Mouse (Mus musculus) midbrain, embryonic 16.5 days (tissue): ENCODE measurements at regions not wholly inside any gene's neighbourhood (a gene's known extent, or its start where the extent isn't known, plus 50 kb on each side); places are given as distances from the start of the nearest gene placed in this dataset.
A peak's percentile ranks its signal among the peaks of the same experiment; 100 is the strongest.

Source experiments
- ATAC-seq: fragments of 200-750 bp; cut with Nextera tagmentation; 2 replicates; pipeline ENCODE4 v1.8.0; 2017; ENCODE audit warnings: moderate TSS enrichment
- H3K27ac ChIP-seq: fragments of 300-500 bp; sonication (generic); 2 replicates; pipeline ENCODE4 v1.5.1; 2014; ENCODE audit warnings: mild to moderate bottlenecking, low read length, mixed read lengths
- H3K27me3 ChIP-seq: fragments of 300-500 bp; sonication (generic); 2 replicates; pipeline ENCODE4 v1.6.1; 2014; ENCODE audit warnings: low read depth, low read length, mixed read lengths; ENCODE audit not compliant: control insufficient read depth, insufficient read depth
- H3K36me3 ChIP-seq: fragments of 300-500 bp; sonication (generic); 2 replicates; pipeline ENCODE4 v1.6.1; 2014; ENCODE audit warnings: mild to moderate bottlenecking, low read length, moderate library complexity, mixed read lengths; ENCODE audit not compliant: control insufficient read depth, insufficient read depth
- H3K4me1 ChIP-seq: fragments of 300-500 bp; sonication (generic); 2 replicates; pipeline ENCODE4 v1.6.1; 2014; ENCODE audit warnings: mild to moderate bottlenecking, low read length, mixed read lengths; ENCODE audit not compliant: control insufficient read depth, insufficient read depth
- H3K4me2 ChIP-seq: fragments of 300-500 bp; sonication (generic); 2 replicates; pipeline ENCODE4 v1.6.1; 2014; ENCODE audit warnings: mild to moderate bottlenecking, low read length, mixed read lengths
- H3K4me3 ChIP-seq: fragments of 300-500 bp; sonication (generic); 2 replicates; pipeline ENCODE4 v1.5.1; 2014; ENCODE audit warnings: low read depth, mild to moderate bottlenecking, low read length, moderate library complexity, mixed read lengths
- H3K9ac ChIP-seq: fragments of 300-500 bp; sonication (generic); 2 replicates; pipeline ENCODE4 v1.6.1; 2014; ENCODE audit warnings: low read depth, low read length, mixed read lengths
- H3K9me3 ChIP-seq: fragments of 300-500 bp; sonication (generic); replicated peaks from 2 replicates; pipeline ENCODE4 v1.6.1; 2014; ENCODE audit warnings: mild to moderate bottlenecking, low read length, mixed read lengths; ENCODE audit not compliant: control insufficient read depth, poor library complexity, severe bottlenecking
- WGBS: fragments of 180-500 bp; shearing (Covaris S2); extraction: QIAGEN DNeasy Blood & Tissue Kit; methylation state at CpG from one replicate; pipeline ENCODE4 v1.1.7; 2014; 5-methylcytosine and 5-hydroxymethylcytosine counted together

- H3K36me3 ChIP-seq, result no peaks in the 10 kb centered on the region
- H3K4me2 ChIP-seq, result peak overlapping the region; percentile 37
- no peaks in the 10 kb centered on the region for H3K27me3 ChIP-seq
- peak overlapping the region; percentile 81 for H3K27ac ChIP-seq
- H3K4me1 ChIP-seq, result peaks cover 38% of the 10 kb centered on the region
- no peak overlapping the region for H3K4me3 ChIP-seq
- WGBS, result 2% methylated on average over 6 of the region's 6 CpGs
- no peaks in the 10 kb centered on the region for H3K9me3 ChIP-seq
- peak; percentile 86 for ATAC-seq
- H3K9ac ChIP-seq, result peak overlapping the region; percentile 23; the same call in 1 of the 2 replicates
Measured at GRCm38 (mm10) chr11:117598170-117598583, 55.9 kb upstream of the Tnrc6c start.

- Histone ChIP-seq H3K27ac (peak overlapping the region; percentile 81), H3K27me3 (no peaks in the 10 kb centered on the region), H3K4me3 (no peak overlapping the region), H3K4me2 (peak overlapping the region; percentile 40), H3K36me3 (no peaks in the 10 kb centered on the region), H3K4me1 (peaks cover 37% of the 10 kb centered on the region), H3K9me3 (no peaks in the 10 kb centered on the region), H3K9ac (peak overlapping the region; percentile 49; the same call in 1 of the 2 replicates)
- peak; percentile 3; the same call in 1 of the 2 replicates for ATAC-seq
- 5% methylated on average over 9 of the region's 9 CpGs for WGBS
Measured at GRCm38 (mm10) chr11:117598610-117599009, 55.5 kb upstream of the Tnrc6c start.

- Histone ChIP-seq H3K9me3 (no peaks in the 10 kb centered on the region), H3K9ac (peak overlapping the region; percentile 49; the same call in 1 of the 2 replicates), H3K36me3 (no peaks in the 10 kb centered on the region), H3K27ac (peak overlapping the region; percentile 81), H3K4me1 (peaks cover 37% of the 10 kb centered on the region), H3K4me2 (peak overlapping the region; percentile 40), H3K4me3 (no peak overlapping the region), H3K27me3 (no peaks in the 10 kb centered on the region)
- WGBS, result 9% methylated on average over 16 of the region's 16 CpGs
- ATAC-seq, result 0 out of 2 replicates have a peak, but pooled peaks have one; percentile 7
Measured at GRCm38 (mm10) chr11:117599049-117599787, 54.9 kb upstream of the Tnrc6c start.

- peaks cover 37% of the 10 kb centered on the region for H3K4me1 ChIP-seq
- ATAC-seq, result no peak
- H3K36me3 ChIP-seq, result no peaks in the 10 kb centered on the region
- no peak overlapping the region for H3K4me3 ChIP-seq
- no peaks in the 10 kb centered on the region for H3K27me3 ChIP-seq
- peak overlapping the region; percentile 81 for H3K27ac ChIP-seq
- no peak overlapping the region; the same call in 1 of the 2 replicates for H3K4me2 ChIP-seq
- H3K9me3 ChIP-seq, result no peaks in the 10 kb centered on the region
- WGBS, result 11% methylated on average over 14 of the region's 14 CpGs
- peak overlapping the region; percentile 12; the same call in 1 of the 2 replicates for H3K9ac ChIP-seq
Measured at GRCm38 (mm10) chr11:117599788-117600263, 54.3 kb upstream of the Tnrc6c start.

- no peak for ATAC-seq
- H3K9ac ChIP-seq, result no peak overlapping the region
- H3K27me3 ChIP-seq, result no peaks in the 10 kb centered on the region
- H3K4me1 ChIP-seq, result peaks cover 41% of the 10 kb centered on the region
- H3K4me3 ChIP-seq, result no peak overlapping the region
- H3K9me3 ChIP-seq, result no peaks in the 10 kb centered on the region
- H3K27ac ChIP-seq, result no peak overlapping the region
- 38% methylated on average over 5 of the region's 5 CpGs for WGBS
- no peak overlapping the region for H3K4me2 ChIP-seq
- no peaks in the 10 kb centered on the region for H3K36me3 ChIP-seq
Measured at GRCm38 (mm10) chr11:117601147-117601546, 52.9 kb upstream of the Tnrc6c start.

GRCm38 (mm10) chr11:117604019-117604418 is 50.1 kb upstream of the Tnrc6c start:
- Histone ChIP-seq H3K27ac (no peak overlapping the region), H3K4me1 (peaks cover 34% of the 10 kb centered on the region), H3K9ac (no peak overlapping the region), H3K36me3 (no peaks in the 10 kb centered on the region), H3K4me3 (no peak overlapping the region), H3K9me3 (no peaks in the 10 kb centered on the region), H3K27me3 (no peaks in the 10 kb centered on the region), H3K4me2 (no peak overlapping the region)
- ATAC-seq, result no peak
- WGBS, result 6% methylated on average over 2 of the region's 2 CpGs
